Mouse (Mus musculus) Patski (cell line): ENCODE results near the gene Pold2. TPM values are rescaled to one million over a fixed set of nuclear protein-coding genes. Genes with fewer than 3 reads are reported as not detected.

Source experiments
- ATAC-seq: fragments of 100-300 bp; one replicate; pipeline ENCODE4 v1.8.0; 2021
- CTCF ChIA-PET: fragments of 350-600 bp; sonication (Branson Sonifier 250); formaldehyde crosslinking; loops from one replicate; lab custom pipeline; 2022; ENCODE audit warnings: inconsistent platforms; lab: Charles Lee
- POLR2A ChIA-PET: fragments of 350-600 bp; sonication (Branson Sonifier 250); formaldehyde crosslinking; loops from one replicate; lab custom pipeline; 2022; ENCODE audit warnings: antibody characterized with exemption, inconsistent platforms; lab: Charles Lee
- DNase-seq: peaks from one replicate; pipeline ENCODE4 v3.0.0-alpha.2; 2011; ENCODE audit warnings: low read depth, low spot score
- H3K27me3 ChIP-seq: fragments of 371-371 bp; one replicate; pipeline ENCODE4 v1.5.1; 2021
- CTCF ChIP-seq: fragments of 100-300 bp; IDR thresholded peaks from one replicate; pipeline ENCODE4 v1.5.1; 2021
- in situ Hi-C: fragments of 300-500 bp; cut with MboI; formaldehyde crosslinking; loops from 3 replicates; pipeline ENCODE4 v1.11.1; 2018; ENCODE audit warnings: low pct_unique_long_range_greater_than_20kb, mixed read lengths
- polyA plus RNA-seq: library from polyadenylated mRNA; unstranded; gene quantifications from one replicate; pipeline ENCODE4 v1.2.3, GENCODE M21; 2021

Gene Pold2
- polyA plus RNA-seq, 1 experiment from 2014 or later: 76.9 TPM

DNA sequence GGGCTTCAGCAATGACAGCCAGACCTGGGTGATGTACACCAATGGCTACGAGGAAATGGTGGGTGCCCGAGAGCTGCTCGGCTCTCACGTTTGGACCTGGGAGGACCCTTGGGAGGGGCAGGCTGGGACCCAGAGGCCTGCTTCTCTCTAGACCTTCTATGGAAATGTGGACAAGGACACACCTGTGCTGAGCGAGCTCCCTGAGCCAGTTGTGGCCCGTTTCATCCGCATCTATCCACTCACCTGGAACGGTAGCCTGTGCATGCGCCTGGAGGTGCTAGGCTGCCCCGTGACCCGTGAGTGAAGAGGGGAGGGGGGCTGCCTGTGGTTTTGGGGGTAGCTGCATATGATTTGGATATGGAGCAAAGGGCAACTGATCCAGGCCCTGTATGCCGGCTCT lies 9.8 kb downstream of the Pold2 start:
- no peak for DNase-seq
- POLR2A ChIA-PET: interaction anchor here (0.7 to 1.2 kb wide), 2 partner anchors 10 to 31 kb away, joined by 3 read pairs; partner anchors contain the start of gene Pold2
- in situ Hi-C loops: loop anchor here (25.0 kb wide), 1 partner anchor 1581 kb away; no protein-coding TSS in a partner anchor
- CTCF ChIA-PET: interaction anchor here (1.3 kb wide), 1 partner anchor 12 kb away, joined by 3 read pairs; no protein-coding TSS in a partner anchor
- no peak for ATAC-seq
- TF ChIP-seq CTCF: no peak
- no peaks in the 10 kb centered on the region for H3K27me3 ChIP-seq

DNA sequence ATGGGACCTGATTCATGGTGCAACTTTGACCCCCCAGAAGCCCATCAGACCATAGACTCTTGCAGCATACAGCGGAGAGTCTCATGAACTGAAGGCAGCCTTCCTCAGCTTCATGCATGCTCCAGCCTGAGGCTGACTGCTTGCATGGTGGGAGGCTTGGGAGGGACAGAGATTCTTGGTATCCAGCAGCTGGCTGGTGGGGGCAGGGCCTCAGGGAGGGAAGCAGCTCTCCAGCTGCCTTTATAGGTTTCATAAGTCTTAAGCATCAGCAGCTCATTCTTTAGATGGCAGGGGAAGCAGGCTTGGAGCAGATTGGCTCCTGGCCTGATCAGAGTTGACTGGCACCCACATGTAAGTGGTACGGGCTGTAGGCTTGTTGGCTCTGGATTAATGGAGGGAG lies 10.9 kb downstream of the Pold2 start:
- POLR2A ChIA-PET: interaction anchor here (2.1 kb wide), 1 partner anchor 10 kb away, joined by 10 read pairs; the partner anchor contains the start of gene Pold2
- in situ Hi-C loops: loop anchor here (25.0 kb wide), 1 partner anchor 1580 kb away; no protein-coding TSS in a partner anchor
- DNase-seq (no peak), ATAC-seq (no peak)
- CTCF ChIA-PET: interaction anchor here (1.3 to 3.0 kb wide), 5 partner anchors 9 to 31 kb away, joined by 3 to 10 read pairs (median 4); no protein-coding TSS in a partner anchor
- no peaks in the 10 kb centered on the region for H3K27me3 ChIP-seq
- no peak for TF ChIP-seq CTCF

DNA sequence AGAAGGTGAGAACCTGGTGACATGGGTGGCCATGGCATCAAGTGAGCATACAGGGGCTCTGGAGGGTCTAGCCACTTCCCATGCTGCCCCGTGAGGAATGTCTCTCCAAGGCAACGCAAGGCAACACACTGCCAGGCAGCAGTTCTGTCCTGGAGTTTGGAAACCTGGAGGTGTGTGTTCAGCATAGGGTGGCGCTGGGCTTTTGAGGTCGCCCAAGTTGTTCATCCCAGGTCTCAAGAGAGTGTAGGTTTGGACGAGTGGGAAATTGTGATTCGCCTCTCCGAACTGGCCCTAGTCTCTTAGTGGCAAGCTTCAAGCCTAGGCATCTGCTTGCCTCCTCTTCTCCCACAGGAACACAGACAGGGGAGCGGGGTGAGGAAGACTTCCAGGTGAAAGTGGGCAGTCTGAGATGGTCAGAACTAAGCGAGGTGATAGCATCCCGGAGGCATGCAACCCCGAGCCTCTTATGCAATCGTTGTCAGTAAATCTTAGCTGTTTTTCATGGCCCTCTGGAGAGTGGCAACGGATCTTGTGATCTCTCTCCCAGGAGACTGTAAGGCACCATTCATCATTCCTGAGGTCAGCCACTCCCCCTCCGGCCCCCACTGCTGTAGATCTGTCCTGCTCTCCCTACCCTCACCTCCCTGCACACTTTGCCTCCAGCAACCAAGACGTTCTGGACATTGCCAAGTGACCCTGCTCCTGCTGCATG lies 15.5 kb downstream of the Pold2 start:
- DNase-seq: peak; percentile 90
- ChIA-PET CTCF (interaction anchor here (1.4 kb wide), 1 partner anchor 17 kb away, joined by 4 read pairs; no protein-coding TSS in a partner anchor), POLR2A (interaction anchor here (0.7 to 2.2 kb wide), 4 partner anchors 12 to 27 kb away, joined by 3 to 7 read pairs (median 4); partner anchors contain the start of genes Pold2 and Polm)
- no peaks in the 10 kb centered on the region for H3K27me3 ChIP-seq
- in situ Hi-C loops: loop anchor here (25.0 kb wide), 1 partner anchor 1575 kb away; no protein-coding TSS in a partner anchor
- peak; percentile 78 for ATAC-seq
- no peak for TF ChIP-seq CTCF

DNA sequence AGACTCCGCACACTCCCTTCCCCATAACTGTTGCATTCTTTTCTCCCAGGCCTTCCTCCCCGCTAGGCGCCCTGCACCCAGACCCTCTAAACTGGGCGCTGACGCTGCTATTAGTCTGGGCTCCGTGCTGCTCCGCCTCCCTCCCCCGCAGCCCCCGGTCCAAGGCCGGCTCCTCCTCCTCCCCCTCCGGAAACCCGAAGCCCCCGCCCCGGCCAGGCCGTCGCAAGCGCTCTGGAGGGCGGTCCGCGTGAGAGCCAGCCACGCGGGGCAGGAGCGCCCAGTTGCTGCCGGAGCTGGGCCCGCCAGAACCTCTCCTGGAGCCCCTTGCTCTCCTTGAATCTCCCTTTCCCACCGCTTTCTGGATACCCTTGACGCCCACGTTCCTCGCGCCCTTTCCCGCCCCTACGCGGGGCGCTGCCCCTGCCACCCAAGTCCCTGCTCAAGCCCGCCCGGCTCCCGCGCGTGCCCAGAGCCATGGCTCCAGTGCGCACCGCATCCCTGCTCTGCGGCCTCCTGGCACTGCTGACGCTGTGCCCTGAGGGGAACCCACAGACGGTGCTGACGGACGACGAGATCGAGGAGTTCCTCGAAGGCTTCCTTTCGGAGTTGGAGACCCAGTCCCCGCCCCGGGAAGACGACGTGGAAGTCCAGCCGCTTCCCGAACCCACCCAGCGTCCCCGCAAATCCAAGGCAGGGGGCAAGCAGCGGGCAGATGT lies 16.3 kb downstream of the Pold2 start, which contains the start of gene Aebp1:
TSS of gene Aebp1 (plus strand) at position 270 of the 716 bp plus-strand sequence.
- CTCF ChIA-PET: interaction anchor here (1.2 to 1.4 kb wide), 2 partner anchors 16 to 25 kb away, joined by 4 to 6 read pairs; no protein-coding TSS in a partner anchor
- ATAC-seq: no peak
- no peak for DNase-seq
- POLR2A ChIA-PET: interaction anchor here (1.0 to 2.2 kb wide), 2 partner anchors 12 to 24 kb away, joined by 3 to 7 read pairs; partner anchors contain the start of gene Polm
- H3K27me3 ChIP-seq: no peaks in the 10 kb centered on the region
- no peak for TF ChIP-seq CTCF
- in situ Hi-C loops: loop anchor here (25.0 kb wide), 1 partner anchor 1575 kb away; no protein-coding TSS in a partner anchor

DNA sequence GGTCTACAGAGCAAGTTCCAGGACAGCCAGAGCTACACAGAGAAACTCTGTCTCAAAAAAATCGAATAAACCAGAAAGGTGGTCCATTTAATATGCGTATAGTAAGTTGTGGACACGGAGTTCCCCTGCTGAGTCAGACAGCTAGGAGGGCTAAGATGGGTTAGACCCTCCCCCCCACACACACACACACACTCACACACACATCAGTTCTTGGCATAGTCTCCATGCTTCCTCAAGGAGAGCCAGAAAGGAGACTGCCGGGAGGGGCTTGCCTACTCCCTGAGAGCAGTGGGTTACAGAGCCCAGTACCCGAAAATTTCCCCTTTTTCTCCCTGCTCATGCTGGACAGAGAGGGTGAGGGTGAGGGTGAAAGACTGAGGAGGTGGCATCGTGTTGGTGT lies 17.5 kb downstream of the Pold2 start:
- DNase-seq (no peak), ATAC-seq (no peak)
- no peaks in the 10 kb centered on the region for H3K27me3 ChIP-seq
- TF ChIP-seq CTCF: no peak
- POLR2A ChIA-PET: interaction anchor here (0.5 to 1.4 kb wide), 3 partner anchors 24 to 63 kb away, joined by 3 to 5 read pairs (median 4); no protein-coding TSS in a partner anchor
- in situ Hi-C loops: loop anchor here (25.0 kb wide), 1 partner anchor 1573 kb away; no protein-coding TSS in a partner anchor
- CTCF ChIA-PET: interaction anchor here (1.2 to 1.4 kb wide), 2 partner anchors 25 to 26 kb away, joined by 3 to 6 read pairs; no protein-coding TSS in a partner anchor

DNA sequence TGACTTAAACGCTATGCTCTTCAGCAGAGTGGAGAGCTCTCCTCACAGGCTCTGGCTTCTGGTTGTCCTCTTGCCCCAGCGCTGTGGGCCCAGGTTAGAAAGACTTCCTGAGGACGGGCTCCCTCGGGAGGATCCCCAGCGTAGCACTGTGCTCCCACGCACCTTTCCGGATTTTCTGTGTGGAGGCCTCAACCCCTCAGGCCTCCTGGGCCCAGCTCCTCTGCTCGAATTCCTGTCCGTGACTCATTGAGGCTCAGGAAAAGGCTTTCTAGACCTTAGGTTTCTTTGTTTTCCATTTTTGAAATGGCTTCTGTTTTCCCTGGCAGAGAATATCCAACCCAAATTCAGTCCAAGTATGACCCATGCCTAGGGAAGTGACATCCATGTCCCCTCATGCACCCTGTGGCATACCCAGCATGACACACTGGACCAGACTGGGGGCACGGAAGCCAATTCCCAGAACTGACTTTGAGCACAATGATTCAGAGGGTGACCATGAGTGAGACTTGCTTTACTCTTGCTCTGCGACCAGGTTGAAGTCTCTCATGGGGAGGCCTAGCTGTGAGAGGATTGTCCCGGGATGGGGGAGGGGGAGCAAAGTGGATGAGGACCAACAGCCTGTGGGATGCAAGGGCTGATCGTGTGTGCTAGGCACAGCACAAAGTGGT lies 18.1 kb downstream of the Pold2 start:
- ChIA-PET CTCF (interaction anchor here (0.9 to 1.4 kb wide), 2 partner anchors 24 to 26 kb away, joined by 3 read pairs; no protein-coding TSS in a partner anchor), POLR2A (interaction anchor here (0.5 to 1.4 kb wide), 4 partner anchors 19 to 64 kb away, joined by 3 to 5 read pairs (median 4); no protein-coding TSS in a partner anchor)
- in situ Hi-C loops: loop anchor here (25.0 kb wide), 1 partner anchor 1573 kb away; no protein-coding TSS in a partner anchor
- DNase-seq (no peak), ATAC-seq (no peak)
- no peak for TF ChIP-seq CTCF
- no peaks in the 10 kb centered on the region for H3K27me3 ChIP-seq

DNA sequence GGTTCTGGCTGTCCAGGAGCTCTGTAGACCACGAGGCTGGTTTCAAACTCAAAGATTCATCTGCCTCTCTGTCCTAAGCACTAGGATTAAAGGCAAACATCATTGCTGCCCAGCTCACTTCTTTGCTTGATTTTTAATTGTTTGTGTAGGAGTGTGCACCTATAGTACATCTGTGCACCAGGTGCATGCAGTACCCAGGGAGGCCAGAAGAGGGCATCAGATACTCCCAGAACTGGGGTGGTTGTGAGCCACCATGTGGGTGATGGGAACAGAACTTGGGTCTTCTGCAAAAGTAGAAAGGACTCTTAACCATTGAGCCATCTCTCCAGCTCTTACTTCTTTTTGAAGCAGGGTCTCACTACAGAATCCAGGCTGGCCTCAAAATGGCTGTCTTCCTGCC lies 19.4 kb downstream of the Pold2 start:
- ATAC-seq: no peak
- ChIA-PET POLR2A (interaction anchor here (1.2 kb wide), 1 partner anchor 20 kb away, joined by 3 read pairs; no protein-coding TSS in a partner anchor), CTCF (interaction anchor here (1.5 kb wide), 1 partner anchor 22 kb away, joined by 3 read pairs; no protein-coding TSS in a partner anchor)
- DNase-seq: no peak
- H3K27me3 ChIP-seq: no peaks in the 10 kb centered on the region
- TF ChIP-seq CTCF: no peak
- in situ Hi-C loops: loop anchor here (25.0 kb wide), 1 partner anchor 1571 kb away; no protein-coding TSS in a partner anchor

DNA sequence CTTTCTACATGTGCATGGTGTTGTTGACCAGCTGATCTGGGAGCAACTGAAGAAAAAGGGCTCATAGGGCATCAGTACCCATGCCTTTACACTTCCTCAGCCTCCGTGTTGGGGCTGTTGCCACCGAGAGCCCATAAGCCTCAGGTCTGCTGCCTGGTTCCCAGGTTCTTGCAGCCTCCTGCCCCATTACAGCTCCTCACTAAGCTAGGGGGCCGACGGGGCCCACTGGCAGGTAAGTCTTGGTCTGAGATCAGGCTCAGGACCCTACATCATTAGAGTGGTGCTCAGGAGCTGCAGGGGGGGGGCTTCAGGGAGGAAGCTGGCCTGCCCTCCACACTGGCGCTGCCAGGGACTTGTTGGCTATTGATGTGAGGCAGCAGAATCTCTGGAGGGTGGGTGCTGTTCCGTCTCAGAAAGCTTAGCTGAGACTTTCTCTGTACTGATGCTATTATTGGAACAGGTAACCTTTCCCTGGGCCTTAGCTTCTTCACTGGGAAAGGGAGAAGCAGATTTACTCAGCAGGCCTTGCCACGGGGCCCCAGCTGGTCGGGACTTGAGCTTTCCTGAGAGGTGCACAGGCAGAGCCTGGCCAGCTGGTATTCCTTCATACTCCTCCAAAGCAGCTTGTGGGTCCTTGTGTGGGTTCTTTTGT lies 21.5 kb downstream of the Pold2 start:
- ATAC-seq (peak; percentile 8), DNase-seq (no peak)
- POLR2A ChIA-PET: interaction anchor here (0.9 to 2.4 kb wide), 3 partner anchors 20 to 21 kb away, joined by 3 to 14 read pairs (median 5); partner anchors contain the start of gene Pold2
- no peak for TF ChIP-seq CTCF
- in situ Hi-C loops: loop anchor here (25.0 kb wide), 1 partner anchor 1569 kb away; no protein-coding TSS in a partner anchor
- CTCF ChIA-PET: interaction anchor here (1.1 to 3.2 kb wide), 6 partner anchors 9 to 30 kb away, joined by 3 to 15 read pairs (median 8); partner anchors contain the start of gene Pold2
- no peaks in the 10 kb centered on the region for H3K27me3 ChIP-seq
